Mouse (Mus musculus): ENCODE results near the gene Sv2a.

DNA sequence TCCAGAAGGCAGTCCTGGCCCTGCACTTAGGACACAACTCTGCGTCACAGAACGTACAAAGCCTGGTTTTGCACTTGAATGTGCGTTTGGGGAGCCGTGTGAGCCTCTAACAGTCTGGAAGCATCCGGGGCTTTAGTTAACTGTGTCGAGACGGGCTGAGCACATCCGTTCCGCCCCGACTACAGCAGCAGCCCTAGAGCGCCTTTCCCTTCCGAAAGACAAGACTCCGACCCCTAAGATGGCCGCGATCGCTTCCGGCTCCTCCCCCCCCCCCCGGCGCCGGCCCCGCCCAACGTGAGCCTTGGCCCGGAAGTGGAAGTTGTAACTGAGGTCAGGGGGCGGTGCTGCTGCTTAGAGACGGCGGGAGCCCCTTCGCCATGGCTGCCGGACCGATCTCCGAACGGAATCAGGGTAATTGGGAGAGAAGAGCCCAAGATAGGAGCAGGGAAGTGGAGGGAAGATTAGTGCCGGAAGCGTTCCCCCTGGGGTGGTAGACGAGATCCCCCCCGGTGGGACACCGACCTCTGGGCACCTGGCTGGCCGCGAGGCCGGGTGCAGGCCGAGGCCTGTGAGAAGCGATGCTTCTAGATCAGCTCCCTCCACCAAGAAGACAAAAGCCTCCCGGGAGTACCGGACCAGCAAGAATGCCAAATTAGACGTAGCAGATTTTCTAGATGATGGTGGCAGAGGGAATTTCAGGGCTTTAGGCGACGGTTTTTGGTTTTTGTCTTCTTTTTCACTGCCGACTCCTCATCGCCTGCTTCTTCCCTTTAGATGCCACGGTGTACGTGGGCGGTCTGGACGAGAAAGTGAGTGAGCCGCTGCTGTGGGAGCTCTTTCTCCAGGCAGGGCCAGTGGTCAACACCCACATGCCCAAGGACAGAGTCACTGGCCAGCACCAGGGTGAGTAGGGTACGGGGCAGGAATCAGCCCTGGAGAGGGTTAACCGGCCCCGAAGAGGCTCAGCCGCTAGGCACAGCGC, 8.5 kb upstream of the Sv2a start, which contains the start of gene Sf3b4:
- no peak for TF ChIP-seq CTCF (IDR thresholded peaks at IDR 0.05; ENCODE audit: borderline replicate concordance, extremely low read depth, insufficient read depth, insufficient read length)
- TF ChIP-seq POLR2A (IDR thresholded peaks at IDR 0.05; ENCODE audit: borderline replicate concordance, extremely low read depth, insufficient read depth, insufficient read length, poor library complexity, severe bottlenecking): peak; percentile 78; the same call in 1 of the 2 replicates

Data from brain, embryonic 14.5 days (tissue).